Mouse (Mus musculus) embryonic facial prominence, embryonic 10.5 days (tissue): ENCODE results near the gene Atp2b4. TPM values are rescaled to one million over a fixed set of nuclear protein-coding genes. Genes with fewer than 3 reads are reported as not detected.

ENCODE experiments used
- DNase-seq: peaks from one replicate; pipeline ENCODE4 v3.0.0-alpha.2; 2017; ENCODE audit warnings: low spot score
- H3K27ac ChIP-seq: fragments of 300-500 bp; sonication (generic); replicated peaks from 2 replicates; pipeline ENCODE4 v1.5.1; 2016; ENCODE audit warnings: mild to moderate bottlenecking
- H3K27me3 ChIP-seq: fragments of 300-500 bp; sonication (generic); replicated peaks from 2 replicates; pipeline ENCODE4 v1.6.1; 2016; ENCODE audit warnings: low read depth, mild to moderate bottlenecking; ENCODE audit not compliant: poor library complexity, severe bottlenecking
- H3K36me3 ChIP-seq: fragments of 300-500 bp; sonication (generic); replicated peaks from 2 replicates; pipeline ENCODE4 v1.6.1; 2016; ENCODE audit warnings: mild to moderate bottlenecking, moderate library complexity
- H3K4me1 ChIP-seq: fragments of 300-500 bp; sonication (generic); 2 replicates; pipeline ENCODE4 v1.6.1; 2016
- H3K4me3 ChIP-seq: fragments of 300-500 bp; sonication (generic); 2 replicates; pipeline ENCODE4 v1.5.1; 2016; ENCODE audit warnings: mild to moderate bottlenecking, moderate library complexity
- H3K9me3 ChIP-seq: fragments of 300-500 bp; sonication (generic); 2 replicates; pipeline ENCODE4 v1.6.1; 2016; ENCODE audit warnings: mild to moderate bottlenecking
- WGBS: fragments of 180-500 bp; shearing (Covaris S2); methylation state at CpG from one replicate; pipeline ENCODE4 v1.1.7; 2016; 5-methylcytosine and 5-hydroxymethylcytosine counted together
- polyA plus RNA-seq: library from polyadenylated mRNA; unstranded; fragments of >200 nt; fragmentation: Nextera tagmentation; extraction: Ambion mirVana; gene quantifications from 2 replicates; pipeline ENCODE4 v1.2.1, GENCODE M21; 2016

Gene Atp2b4
- polyA plus RNA-seq, 1 experiment from 2014 or later: 5.2 TPM

DNA sequence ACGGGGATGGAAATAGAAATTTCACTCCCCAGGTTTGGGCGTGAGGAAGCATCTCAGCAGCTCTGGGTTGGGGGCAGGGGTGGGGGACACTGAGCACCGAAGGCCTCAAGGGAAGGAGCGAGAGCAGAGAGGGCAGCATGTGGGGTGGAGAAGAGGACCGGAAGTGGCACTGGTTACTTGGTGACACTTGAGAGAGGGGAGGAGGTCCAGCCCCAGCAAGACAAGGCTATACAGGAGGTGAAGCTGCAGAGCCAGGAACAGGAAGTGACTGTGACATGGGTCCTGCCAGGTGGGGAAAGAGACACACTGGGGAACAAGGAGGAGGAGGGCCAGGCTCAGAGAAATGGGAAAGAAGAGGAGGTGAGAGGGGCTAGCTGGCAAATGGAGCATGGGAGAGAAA lies 20.3 kb upstream of the Atp2b4 start:
- Histone ChIP-seq H3K9me3 (no peaks in the 10 kb centered on the region), H3K27ac (peak overlapping the region; percentile 41), H3K4me3 (no peak overlapping the region), H3K4me1 (peaks cover 35% of the 10 kb centered on the region), H3K27me3 (peaks cover 25% of the 10 kb centered on the region), H3K36me3 (no peaks in the 10 kb centered on the region)
- no peak for DNase-seq
- WGBS: 41% methylated on average over 5 of the region's 5 CpGs

DNA sequence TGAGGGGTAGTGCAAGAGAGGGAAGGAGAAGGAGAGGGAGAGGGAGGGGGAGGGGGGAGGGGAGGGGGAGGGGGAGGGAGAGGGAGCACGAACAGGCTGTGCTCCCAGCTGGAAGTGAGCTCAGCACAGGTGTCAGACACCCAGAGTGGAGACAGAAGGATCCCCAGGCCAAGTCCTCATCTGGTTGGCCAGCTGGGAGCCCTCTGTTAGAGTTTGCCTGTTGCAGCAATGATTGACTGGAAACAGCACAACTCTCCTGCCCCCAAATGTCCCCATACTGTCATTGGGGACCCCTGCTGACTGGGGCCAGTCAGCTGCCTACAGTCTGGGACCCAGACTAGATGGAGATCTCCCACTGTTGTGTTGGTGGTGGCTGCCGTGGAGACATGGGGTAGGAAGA lies 19.3 kb upstream of the Atp2b4 start:
- H3K4me3 ChIP-seq: no peak overlapping the region
- H3K27me3 ChIP-seq: peaks cover 25% of the 10 kb centered on the region
- H3K9me3 ChIP-seq: no peaks in the 10 kb centered on the region
- 42% methylated on average over 2 of the region's 2 CpGs for WGBS
- H3K4me1 ChIP-seq: peaks cover 27% of the 10 kb centered on the region
- H3K27ac ChIP-seq: no peak overlapping the region
- DNase-seq: no peak
- no peaks in the 10 kb centered on the region for H3K36me3 ChIP-seq

DNA sequence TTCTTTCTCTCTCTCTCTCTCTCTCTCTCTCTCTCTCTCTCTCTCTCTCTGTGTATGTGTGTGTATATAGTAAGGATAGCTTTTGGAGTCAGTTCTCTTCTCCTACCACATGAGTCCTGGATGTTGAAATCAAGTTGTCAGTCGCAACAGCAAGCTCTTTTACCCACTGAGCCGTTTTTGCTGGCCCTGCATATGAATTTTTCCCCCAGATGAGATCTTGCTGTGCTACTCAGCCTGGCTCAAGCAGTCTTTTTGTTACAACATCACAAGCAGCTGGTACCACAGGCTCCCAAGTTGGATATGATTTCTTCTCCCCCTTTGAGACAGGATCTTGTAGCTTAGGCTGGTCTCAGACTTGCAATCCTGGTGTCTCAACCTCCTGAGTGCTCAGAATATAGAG lies 17.7 kb upstream of the Atp2b4 start:
- no peak overlapping the region for H3K27ac ChIP-seq
- H3K9me3 ChIP-seq: no peaks in the 10 kb centered on the region
- H3K4me1 ChIP-seq: peaks cover 24% of the 10 kb centered on the region
- peaks cover 25% of the 10 kb centered on the region for H3K27me3 ChIP-seq
- DNase-seq: no peak
- no peaks in the 10 kb centered on the region for H3K36me3 ChIP-seq
- 85% methylated on average over 2 of the region's 2 CpGs for WGBS
- no peak overlapping the region for H3K4me3 ChIP-seq

DNA sequence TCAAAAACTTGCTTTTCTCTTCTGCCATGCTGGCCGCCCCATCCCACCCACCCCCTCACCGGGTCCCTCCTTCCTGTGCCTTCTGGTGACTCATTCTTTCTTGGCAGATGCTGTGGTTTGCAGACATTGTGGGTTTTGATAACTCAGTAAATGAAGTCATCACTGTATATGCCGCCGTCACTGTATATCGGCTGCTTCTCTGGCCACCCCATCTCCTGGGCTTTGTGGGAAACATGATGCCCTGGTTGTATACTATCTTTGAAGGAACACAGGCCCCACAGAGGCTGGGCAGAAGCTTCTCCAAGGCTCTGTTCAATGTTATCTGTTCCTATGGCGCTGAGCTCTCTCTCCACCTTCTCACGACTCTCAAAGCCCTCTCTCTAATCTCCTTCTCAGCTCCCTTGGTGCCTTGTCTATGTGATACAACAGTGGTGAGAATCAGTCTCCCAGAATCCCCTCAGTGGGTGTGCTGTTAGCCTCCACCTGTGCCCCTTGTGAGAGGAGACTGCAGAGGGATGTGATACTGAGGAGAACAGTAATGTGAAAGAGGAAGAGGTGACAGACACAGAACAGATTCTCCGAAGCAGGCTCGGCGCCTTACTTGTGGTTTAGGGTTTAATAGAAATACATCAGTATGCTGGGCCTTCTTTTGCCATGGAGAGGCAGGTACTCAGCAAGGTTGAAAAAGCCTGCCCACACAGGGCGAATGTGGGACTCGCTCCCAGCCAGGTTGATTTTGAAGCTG lies 15.1 kb upstream of the Atp2b4 start:
- no peak for DNase-seq
- H3K27ac ChIP-seq: no peak overlapping the region
- peaks cover 13% of the 10 kb centered on the region for H3K27me3 ChIP-seq
- no peak overlapping the region for H3K4me3 ChIP-seq
- H3K36me3 ChIP-seq: no peaks in the 10 kb centered on the region
- peaks cover 13% of the 10 kb centered on the region for H3K4me1 ChIP-seq
- WGBS: 79% methylated on average over 12 of the region's 12 CpGs
- no peaks in the 10 kb centered on the region for H3K9me3 ChIP-seq

DNA sequence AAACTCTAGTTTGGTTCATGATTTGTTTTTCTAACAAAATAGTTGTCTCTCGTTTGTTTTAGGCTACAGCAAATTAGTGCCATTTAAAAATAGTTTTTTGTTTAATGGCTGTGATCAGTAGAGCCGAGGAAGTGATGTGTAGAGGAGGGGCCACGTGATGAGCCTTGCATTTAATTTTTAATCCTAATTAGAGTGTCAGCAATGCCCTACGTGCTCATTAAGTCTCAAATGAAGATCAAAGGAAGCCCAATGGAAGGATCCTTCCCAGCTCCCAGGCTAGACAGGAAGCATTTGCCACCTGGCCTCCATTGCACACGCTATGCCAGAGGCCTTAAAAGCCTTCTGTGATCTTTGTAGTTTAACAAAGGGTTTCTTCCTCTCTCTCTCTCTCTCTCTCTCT lies 8.5 kb upstream of the Atp2b4 start:
- no peak for DNase-seq
- H3K27me3 ChIP-seq: no peaks in the 10 kb centered on the region; the same call in 1 of the 2 replicates
- no peaks in the 10 kb centered on the region for H3K9me3 ChIP-seq
- H3K27ac ChIP-seq: no peak overlapping the region
- no peaks in the 10 kb centered on the region for H3K4me1 ChIP-seq
- H3K36me3 ChIP-seq: no peaks in the 10 kb centered on the region
- H3K4me3 ChIP-seq: no peak overlapping the region
- 61% methylated on average over 5 of the region's 5 CpGs for whole genome bisulfite sequencing

DNA sequence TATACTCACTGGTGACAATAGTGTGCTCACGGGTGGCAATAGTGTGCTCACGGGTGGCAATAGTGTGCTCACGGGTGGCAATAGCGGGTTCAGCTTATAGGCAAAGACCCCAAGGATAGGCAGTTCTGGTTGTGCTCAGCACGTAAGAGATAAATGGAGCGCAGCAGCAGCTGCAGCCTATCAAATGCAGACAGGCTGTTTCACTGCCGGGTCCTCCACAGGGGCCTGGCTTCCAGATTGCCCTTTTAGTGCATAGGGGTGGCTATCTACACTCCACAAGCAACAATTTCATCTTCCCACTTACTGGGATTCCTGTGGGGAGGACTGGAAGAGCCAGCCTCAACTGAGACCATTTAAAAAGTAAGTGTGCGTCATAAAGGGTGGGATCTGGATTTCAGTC lies 7.2 kb upstream of the Atp2b4 start:
- no peak overlapping the region for H3K27ac ChIP-seq
- WGBS: 88% methylated on average over 8 of the region's 8 CpGs
- no peaks in the 10 kb centered on the region for H3K9me3 ChIP-seq
- DNase-seq: no peak
- no peaks in the 10 kb centered on the region for H3K36me3 ChIP-seq
- peaks cover 7% of the 10 kb centered on the region; the same call in 1 of the 2 replicates for H3K4me1 ChIP-seq
- peaks cover 3% of the 10 kb centered on the region; the same call in 1 of the 2 replicates for H3K27me3 ChIP-seq
- H3K4me3 ChIP-seq: no peak overlapping the region

DNA sequence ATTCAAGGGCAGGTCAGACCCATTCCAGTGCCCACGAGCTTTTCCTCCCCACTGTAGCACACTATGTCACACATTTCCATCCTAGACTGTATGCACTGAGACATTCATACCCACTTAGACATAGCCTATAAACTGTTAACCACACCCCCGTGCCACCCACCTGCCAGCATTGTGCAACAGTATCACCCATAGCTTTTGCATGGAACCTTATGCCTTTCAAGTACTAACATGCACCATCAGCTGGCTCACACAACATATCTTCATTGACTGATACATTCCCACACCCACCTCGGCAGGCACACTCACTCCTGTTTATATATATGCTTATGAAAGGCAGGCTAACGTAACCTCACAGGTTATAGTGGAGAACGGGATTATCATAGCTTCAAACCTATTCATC lies 902 bp upstream of the Atp2b4 start:
- Histone ChIP-seq H3K27me3 (peaks cover 32% of the 10 kb centered on the region), H3K27ac (no peak overlapping the region; the same call in 1 of the 2 replicates), H3K4me1 (peaks cover 54% of the 10 kb centered on the region), H3K4me3 (no peak overlapping the region), H3K9me3 (no peaks in the 10 kb centered on the region), H3K36me3 (no peaks in the 10 kb centered on the region)
- DNase-seq: no peak
- 72% methylated on average over 5 of the region's 5 CpGs for WGBS

DNA sequence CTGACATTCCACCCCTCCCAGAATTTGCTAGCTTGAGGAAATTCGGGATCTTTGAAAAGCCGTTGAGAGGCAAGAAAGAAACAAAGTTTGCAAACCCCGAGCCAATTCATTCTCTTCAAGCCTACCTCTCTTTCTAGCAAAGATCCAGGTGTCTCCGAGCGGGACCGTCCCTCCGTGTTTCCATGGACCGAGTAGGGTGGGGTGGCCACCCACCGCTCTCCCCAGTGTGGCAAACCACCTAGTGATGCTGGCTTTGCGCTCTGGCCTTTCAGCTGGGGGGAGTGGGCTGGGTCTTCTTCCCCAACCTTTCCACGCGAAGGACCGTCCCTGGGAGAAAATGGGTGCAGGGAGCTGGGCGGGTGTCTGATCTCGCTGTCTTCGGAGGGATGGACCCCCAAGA lies 329 bp downstream of the Atp2b4 start:
- no peak for DNase-seq
- Histone ChIP-seq H3K9me3 (no peaks in the 10 kb centered on the region), H3K4me1 (peaks cover 58% of the 10 kb centered on the region), H3K27me3 (peaks cover 32% of the 10 kb centered on the region), H3K27ac (peak overlapping the region; percentile 76), H3K36me3 (no peaks in the 10 kb centered on the region), H3K4me3 (peak overlapping the region; percentile 76)
- under 1% methylated on average over 16 of the region's 16 CpGs for WGBS

DNA sequence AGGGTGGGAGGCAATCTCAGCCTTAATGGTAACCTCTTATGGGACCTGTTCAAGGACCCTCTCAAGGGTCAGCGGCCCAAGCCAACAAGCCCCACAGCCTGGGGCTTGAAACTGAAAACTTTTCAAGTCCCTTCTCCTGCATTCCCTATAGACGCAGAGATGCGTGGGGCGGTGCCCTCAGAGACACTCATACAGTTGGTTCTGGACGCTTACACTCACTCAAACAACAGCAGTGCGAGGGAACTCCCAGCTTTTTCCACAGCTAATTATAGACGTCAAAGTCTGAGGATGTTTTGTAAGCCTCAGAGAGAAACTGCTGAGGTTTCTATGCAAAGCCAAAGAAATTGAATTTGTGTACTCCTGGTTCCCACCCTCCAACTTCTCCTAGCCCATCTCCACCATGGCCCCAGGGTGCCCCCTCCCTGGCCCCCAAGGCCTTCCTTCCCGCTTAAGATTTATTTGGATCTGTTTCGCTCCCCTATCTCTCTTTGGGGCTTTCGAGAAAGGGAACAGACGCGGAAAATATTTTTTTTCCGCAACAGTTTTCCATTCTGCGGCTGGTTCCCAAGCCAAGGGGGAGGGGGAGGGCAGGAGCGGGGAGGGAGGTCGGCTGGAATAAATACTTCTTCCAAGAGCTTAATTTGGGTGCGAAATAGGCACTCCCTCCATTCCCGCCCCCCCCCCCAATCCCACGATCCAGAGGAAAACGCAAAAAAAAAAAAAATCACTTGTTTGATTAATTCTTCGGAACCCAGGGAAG lies 975 bp downstream of the Atp2b4 start:
- peak; percentile 39 for DNase-seq
- H3K36me3 ChIP-seq: no peaks in the 10 kb centered on the region
- no peaks in the 10 kb centered on the region for H3K9me3 ChIP-seq
- WGBS: 2% methylated on average over 21 of the region's 21 CpGs
- peaks cover 32% of the 10 kb centered on the region for H3K27me3 ChIP-seq
- peaks cover 58% of the 10 kb centered on the region for H3K4me1 ChIP-seq
- peak overlapping the region; percentile 76 for H3K27ac ChIP-seq
- H3K4me3 ChIP-seq: peak overlapping the region; percentile 76

DNA sequence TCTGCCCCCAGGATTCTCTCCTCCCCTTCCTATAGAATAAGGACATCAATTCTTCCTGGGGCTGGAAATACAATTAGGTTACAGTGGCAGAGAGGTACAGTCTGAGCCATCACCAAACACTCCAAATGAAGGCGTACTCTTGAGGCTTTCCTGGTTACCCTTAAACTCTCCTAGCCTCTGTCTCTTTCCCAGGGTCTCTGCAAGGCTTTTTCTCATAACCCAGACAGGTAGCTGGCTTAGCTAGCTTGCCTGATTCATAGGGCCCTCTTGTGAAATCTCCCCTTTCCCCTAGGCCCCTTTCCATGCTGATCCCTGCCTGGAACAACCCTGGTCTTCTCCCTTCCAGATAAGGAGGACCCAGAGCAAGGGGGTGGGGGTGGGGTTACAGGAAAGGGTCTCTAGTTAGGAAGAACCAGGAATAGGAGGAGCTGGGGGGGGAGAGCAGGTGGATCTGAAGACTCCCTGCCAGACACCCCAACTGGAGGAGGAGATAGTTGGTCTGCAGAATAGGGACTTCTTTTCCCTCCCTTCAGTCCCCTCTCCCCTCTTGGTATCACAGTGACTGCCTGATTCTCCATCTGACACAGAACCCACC lies 1.9 kb downstream of the Atp2b4 start:
- H3K4me1 ChIP-seq: peaks cover 58% of the 10 kb centered on the region
- peaks cover 32% of the 10 kb centered on the region for H3K27me3 ChIP-seq
- peak overlapping the region; percentile 57 for H3K27ac ChIP-seq
- DNase-seq: no peak
- WGBS: 40% methylated on average over 1 of the region's 1 CpGs
- no peaks in the 10 kb centered on the region for H3K36me3 ChIP-seq
- H3K4me3 ChIP-seq: peak overlapping the region; percentile 76
- no peaks in the 10 kb centered on the region for H3K9me3 ChIP-seq

DNA sequence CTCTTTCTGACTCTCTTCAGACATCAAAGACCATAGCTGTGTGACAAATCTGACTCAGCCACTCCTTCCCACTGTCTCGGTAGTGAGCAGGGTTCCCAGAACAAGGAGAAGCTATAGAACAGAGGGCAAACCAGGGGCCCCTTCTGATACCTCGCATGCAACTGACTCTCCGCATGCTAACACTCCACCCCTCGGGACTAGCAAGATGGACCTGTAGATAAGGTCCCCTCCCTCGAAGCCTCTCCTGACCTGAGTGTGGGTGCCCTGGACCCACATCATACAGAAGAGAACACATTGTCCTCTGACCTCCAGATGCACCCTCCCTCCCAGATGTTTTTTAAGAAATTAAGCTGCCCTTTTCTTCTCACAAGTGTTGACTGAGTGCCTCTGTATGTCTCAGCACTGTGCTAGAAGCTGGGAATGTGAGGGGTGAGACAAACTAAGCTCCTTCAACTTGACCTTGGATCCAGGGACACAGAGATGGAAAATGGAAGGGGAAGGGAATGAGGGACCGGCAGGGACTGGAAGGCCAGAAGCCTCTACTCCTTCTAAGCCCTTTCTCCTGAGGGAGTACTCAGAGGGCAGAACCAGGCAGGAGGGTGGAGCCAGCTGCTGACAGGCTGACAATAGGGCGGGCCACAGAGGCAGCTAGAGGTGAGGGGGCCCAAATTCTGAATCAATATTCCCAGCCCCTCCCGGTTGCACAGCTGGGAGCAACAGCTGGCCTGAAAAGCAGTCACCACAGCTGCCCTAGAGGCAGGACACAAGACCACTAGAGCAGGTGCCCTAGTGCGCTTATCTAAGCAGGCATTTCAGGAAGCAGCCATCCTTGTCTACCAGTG lies 2.6 kb downstream of the Atp2b4 start:
- H3K27ac ChIP-seq: peak overlapping the region; percentile 57; the same call in 1 of the 2 replicates
- peaks cover 60% of the 10 kb centered on the region for H3K4me1 ChIP-seq
- no peaks in the 10 kb centered on the region for H3K9me3 ChIP-seq
- peak overlapping the region; percentile 76 for H3K4me3 ChIP-seq
- 33% methylated on average over 9 of the region's 9 CpGs for WGBS
- no peaks in the 10 kb centered on the region for H3K36me3 ChIP-seq
- H3K27me3 ChIP-seq: peaks cover 29% of the 10 kb centered on the region
- DNase-seq: no peak

DNA sequence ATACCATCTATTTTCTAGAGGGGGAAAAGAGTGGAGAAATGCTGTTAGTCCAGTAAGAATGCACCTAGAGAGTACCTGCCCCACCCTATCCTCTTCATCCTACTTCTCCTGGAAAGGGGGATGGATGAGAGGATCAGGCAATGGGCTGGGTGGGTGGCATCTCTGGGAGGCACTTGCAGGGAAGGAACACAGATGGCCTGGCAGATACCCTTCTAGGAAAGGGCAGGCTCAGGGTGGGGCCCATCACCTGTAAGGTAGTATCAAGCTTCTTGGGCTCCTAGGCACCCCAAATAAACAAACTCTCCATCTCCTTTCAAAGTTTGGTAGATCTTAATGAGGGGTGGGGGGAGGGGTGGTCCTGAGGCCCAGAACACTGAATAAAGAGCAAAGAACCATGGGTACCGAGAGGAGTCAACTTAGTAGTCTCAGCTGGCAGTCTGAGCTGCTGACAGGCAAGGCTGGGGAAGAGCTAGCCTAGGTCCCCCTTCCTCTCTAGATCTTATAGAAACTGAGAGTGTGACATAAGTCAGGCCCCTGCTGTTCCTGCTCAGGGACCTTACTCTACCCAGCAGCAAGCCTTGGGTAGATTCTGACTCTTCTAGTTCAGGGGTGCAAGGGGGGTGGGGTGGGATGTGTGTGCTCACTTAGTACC lies 3.4 kb downstream of the Atp2b4 start:
- Histone ChIP-seq H3K36me3 (no peaks in the 10 kb centered on the region), H3K4me1 (peaks cover 61% of the 10 kb centered on the region), H3K27ac (no peak overlapping the region), H3K9me3 (no peaks in the 10 kb centered on the region), H3K27me3 (peaks cover 29% of the 10 kb centered on the region), H3K4me3 (no peak overlapping the region)
- no peak for DNase-seq
- 40% methylated on average over 1 of the region's 1 CpGs for WGBS
